Mouse (Mus musculus): ENCODE data around the gene Dera. TPM values are rescaled to one million over a fixed set of nuclear protein-coding genes. Genes with fewer than 3 reads are reported as not detected.

Dera gene
- polyA plus RNA-seq, 1 experiment from 2014 or later = 15.9 TPM

DNA sequence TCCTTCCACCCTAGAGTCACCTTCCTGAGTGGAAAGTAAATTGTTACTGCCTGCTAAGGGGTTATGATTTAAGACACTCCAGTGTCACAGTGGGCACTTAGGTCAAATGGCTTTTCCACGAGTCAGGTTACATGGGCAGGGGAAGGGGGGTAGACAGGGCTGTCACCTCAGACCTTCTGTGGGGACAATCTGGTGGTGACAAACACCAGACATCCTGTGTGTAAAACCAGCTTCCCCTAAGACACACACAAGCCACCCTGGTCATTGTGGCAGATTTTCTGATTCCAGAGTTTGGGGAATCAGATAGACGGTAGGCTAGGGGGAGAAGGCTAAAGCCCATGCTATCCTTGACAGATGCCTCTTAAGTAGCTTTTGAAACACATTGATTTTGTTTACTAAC is 41.1 kb downstream of the Dera start:
- Histone ChIP-seq H3K9ac (replicated peaks; ENCODE audit: low read length) (no peak overlapping the region), H3K27ac (replicated peaks; ENCODE audit: low read depth, low read length) (no peak overlapping the region), H3K36me3 (ENCODE audit: control insufficient read depth, insufficient read depth, low read length) (no peaks in the 10 kb centered on the region), H3K27me3 (ENCODE audit: control insufficient read depth, insufficient read depth, low read length) (no peaks in the 10 kb centered on the region), H3K9me3 (ENCODE audit: control insufficient read depth, low read length) (peaks cover 8% of the 10 kb centered on the region), H3K4me2 (ENCODE audit: low read length) (no peak overlapping the region), H3K4me3 (replicated peaks; ENCODE audit: low read depth, low read length) (no peak overlapping the region), H3K4me1 (ENCODE audit: control insufficient read depth, insufficient read depth, low read length) (no peaks in the 10 kb centered on the region)
- ATAC-seq (ENCODE audit: low FRiP score, low TSS enrichment) (no peak), DNase-seq (no peak)
- 71% methylated on average over 2 of the region's 2 CpGs for WGBS

DNA sequence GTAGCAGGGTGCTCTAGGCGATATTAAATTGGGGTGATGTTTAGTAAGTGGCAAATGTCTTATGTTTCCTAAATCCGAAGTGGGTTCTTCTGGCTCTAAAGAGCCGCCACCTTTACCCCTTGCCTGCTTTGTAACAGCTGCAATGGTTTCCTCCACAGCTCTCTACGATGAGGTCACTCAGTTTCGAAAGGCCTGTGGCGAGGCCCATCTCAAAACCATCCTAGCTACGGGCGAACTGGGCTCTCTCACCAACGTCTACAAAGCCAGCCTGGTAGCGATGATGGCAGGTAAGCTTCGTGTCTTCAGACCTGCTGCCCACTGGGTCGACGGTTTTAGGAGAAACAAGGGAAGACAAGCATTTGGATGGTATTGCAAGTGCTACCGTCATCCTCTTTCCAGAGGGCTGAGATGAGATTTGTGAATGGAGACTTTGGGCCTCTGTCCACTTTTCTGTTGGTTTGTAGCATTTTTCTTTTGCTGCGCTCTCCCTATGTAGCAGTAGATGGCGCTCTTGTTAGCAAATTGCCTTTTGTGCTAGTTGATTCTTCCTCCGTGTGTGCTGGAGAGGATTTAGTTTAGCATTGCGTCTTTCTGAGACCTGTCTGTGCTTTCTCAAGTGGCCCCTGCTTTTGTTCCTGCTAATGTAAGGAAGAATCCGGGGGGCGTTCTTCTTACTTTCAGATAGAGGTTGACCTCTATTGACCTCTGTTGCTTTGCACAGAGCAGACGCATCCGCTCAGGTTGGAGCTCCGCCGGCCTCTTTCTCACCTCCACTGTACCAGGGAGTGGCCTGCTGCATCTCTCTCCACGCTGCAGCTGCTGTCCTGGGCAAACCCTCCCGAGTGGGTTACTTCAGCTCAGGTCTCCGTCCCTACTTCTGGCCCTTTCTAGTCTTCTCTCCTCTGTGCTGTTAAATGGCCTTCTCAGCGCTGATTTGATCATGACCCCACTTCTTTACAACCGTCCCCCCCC is 42.5 kb downstream of the Dera start:
- Histone ChIP-seq H3K9ac (replicated peaks; ENCODE audit: low read length) (no peak overlapping the region), H3K36me3 (ENCODE audit: control insufficient read depth, insufficient read depth, low read length) (no peaks in the 10 kb centered on the region), H3K4me3 (replicated peaks; ENCODE audit: low read depth, low read length) (no peak overlapping the region), H3K9me3 (ENCODE audit: control insufficient read depth, low read length) (peaks cover 14% of the 10 kb centered on the region), H3K4me2 (ENCODE audit: low read length) (no peak overlapping the region), H3K27ac (replicated peaks; ENCODE audit: low read depth, low read length) (no peak overlapping the region), H3K4me1 (ENCODE audit: control insufficient read depth, insufficient read depth, low read length) (no peaks in the 10 kb centered on the region), H3K27me3 (ENCODE audit: control insufficient read depth, insufficient read depth, low read length) (no peaks in the 10 kb centered on the region)
- DNase-seq (peak; percentile 86), ATAC-seq (ENCODE audit: low FRiP score, low TSS enrichment) (peak; percentile 53)
- 74% methylated on average over 29 of the region's 29 CpGs for whole genome bisulfite sequencing

DNA sequence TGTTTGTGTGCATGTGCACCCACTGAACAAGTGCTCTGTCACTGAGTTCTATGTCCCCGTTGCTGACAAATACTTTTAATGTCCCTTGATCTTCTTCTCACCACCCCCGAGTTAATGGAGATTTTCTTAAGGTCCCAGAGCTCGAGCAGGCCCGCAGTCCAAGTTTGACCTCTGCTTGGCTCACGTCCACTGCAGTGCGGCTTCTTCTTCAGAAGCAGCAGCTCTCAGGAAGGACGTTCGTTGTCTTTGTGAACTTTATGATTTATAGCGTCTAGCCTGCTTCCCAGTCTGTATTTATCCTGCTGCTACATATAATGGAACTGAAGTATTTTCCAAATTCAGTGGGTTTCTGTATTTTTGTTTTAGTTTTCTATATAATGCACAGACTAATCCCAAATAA is 44.9 kb downstream of the Dera start:
- no peak overlapping the region for H3K4me3 ChIP-seq (replicated peaks; ENCODE audit: low read depth, low read length)
- no peak for DNase-seq
- 95% methylated on average over 9 of the region's 9 CpGs for WGBS
- H3K36me3 ChIP-seq (ENCODE audit: control insufficient read depth, insufficient read depth, low read length) = no peaks in the 10 kb centered on the region
- H3K9me3 ChIP-seq (ENCODE audit: control insufficient read depth, low read length) = peaks cover 14% of the 10 kb centered on the region
- ATAC-seq (ENCODE audit: low FRiP score, low TSS enrichment) = no peak
- H3K4me1 ChIP-seq (ENCODE audit: control insufficient read depth, insufficient read depth, low read length) = no peaks in the 10 kb centered on the region
- H3K4me2 ChIP-seq (ENCODE audit: low read length) = no peak overlapping the region
- no peaks in the 10 kb centered on the region for H3K27me3 ChIP-seq (ENCODE audit: control insufficient read depth, insufficient read depth, low read length)
- no peak overlapping the region for H3K27ac ChIP-seq (replicated peaks; ENCODE audit: low read depth, low read length)
- no peak overlapping the region for H3K9ac ChIP-seq (replicated peaks; ENCODE audit: low read length)

DNA sequence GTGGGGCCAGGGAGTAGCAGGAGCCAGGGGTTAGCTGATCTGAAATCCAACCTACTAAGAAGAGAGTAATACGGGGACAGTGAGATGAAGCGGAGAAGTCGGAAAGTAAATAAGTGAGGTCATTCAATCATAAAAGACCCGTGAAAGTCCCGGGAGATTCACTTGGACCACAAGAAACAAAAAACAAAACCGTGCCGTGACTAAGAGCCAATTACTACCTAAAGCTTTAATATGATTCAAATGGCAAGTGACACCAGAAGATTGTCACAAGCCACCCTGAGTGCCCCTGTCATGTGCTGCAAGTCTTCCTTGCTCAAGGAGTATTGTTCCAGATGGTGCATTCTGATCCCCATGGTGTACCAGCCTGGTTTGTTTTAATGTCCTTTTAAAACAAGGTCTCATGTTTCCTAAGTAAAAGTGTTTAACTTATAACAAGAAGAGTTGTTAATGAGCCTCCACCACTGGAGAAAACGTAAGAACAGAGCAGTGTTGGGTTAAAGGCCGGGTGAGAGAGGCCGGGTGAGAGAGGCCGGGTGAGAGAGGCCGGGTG is 49.2 kb downstream of the Dera start:
- Histone ChIP-seq H3K27me3 (ENCODE audit: control insufficient read depth, insufficient read depth, low read length) (no peaks in the 10 kb centered on the region), H3K27ac (replicated peaks; ENCODE audit: low read depth, low read length) (no peak overlapping the region), H3K4me2 (ENCODE audit: low read length) (no peak overlapping the region), H3K4me1 (ENCODE audit: control insufficient read depth, insufficient read depth, low read length) (no peaks in the 10 kb centered on the region), H3K4me3 (replicated peaks; ENCODE audit: low read depth, low read length) (no peak overlapping the region), H3K9me3 (ENCODE audit: control insufficient read depth, low read length) (peaks cover 17% of the 10 kb centered on the region), H3K9ac (replicated peaks; ENCODE audit: low read length) (no peak overlapping the region), H3K36me3 (ENCODE audit: control insufficient read depth, insufficient read depth, low read length) (no peaks in the 10 kb centered on the region)
- DNase-seq = no peak
- no peak for ATAC-seq (ENCODE audit: low FRiP score, low TSS enrichment)
- WGBS = 78% methylated on average over 12 of the region's 12 CpGs

- no peaks in the 10 kb centered on the region for H3K36me3 ChIP-seq (ENCODE audit: control insufficient read depth, insufficient read depth, low read length)
- 94% methylated on average over 7 of the region's 7 CpGs for WGBS
- DNase-seq (no peak), ATAC-seq (ENCODE audit: low FRiP score, low TSS enrichment) (no peak)
- H3K9me3 ChIP-seq (ENCODE audit: control insufficient read depth, low read length) = peaks cover 17% of the 10 kb centered on the region
- H3K27ac ChIP-seq (replicated peaks; ENCODE audit: low read depth, low read length) = no peak overlapping the region
- H3K4me3 ChIP-seq (replicated peaks; ENCODE audit: low read depth, low read length) = no peak overlapping the region
- no peaks in the 10 kb centered on the region for H3K27me3 ChIP-seq (ENCODE audit: control insufficient read depth, insufficient read depth, low read length)
- H3K4me2 ChIP-seq (ENCODE audit: low read length) = no peak overlapping the region
- H3K9ac ChIP-seq (replicated peaks; ENCODE audit: low read length) = no peak overlapping the region
- H3K4me1 ChIP-seq (ENCODE audit: control insufficient read depth, insufficient read depth, low read length) = no peaks in the 10 kb centered on the region
These were observed 49.8 kb downstream of the Dera start for GRCm38 (mm10) chr6:137804121-137804520.

DNA sequence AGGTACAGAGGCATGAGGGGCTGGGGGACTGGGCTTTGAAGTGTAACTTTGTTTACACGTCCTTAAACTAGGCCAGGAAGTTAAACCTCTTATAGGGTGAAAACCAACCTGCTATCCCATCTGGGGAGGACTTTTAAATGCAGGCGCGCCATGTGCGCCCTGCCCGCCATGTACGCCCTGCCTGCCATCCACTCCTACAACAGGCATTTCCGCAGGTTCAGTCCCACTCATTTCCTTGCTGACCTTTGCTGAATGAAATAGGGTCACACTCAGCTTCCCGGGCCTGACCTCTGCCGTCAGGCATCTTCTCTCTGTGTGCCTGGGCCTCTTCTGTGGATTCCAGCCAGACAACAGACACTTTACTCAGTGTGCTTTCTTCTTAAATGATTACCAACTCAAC is 50.3 kb downstream of the Dera start:
- Histone ChIP-seq H3K9ac (replicated peaks; ENCODE audit: low read length) (no peak overlapping the region), H3K27me3 (ENCODE audit: control insufficient read depth, insufficient read depth, low read length) (no peaks in the 10 kb centered on the region), H3K4me1 (ENCODE audit: control insufficient read depth, insufficient read depth, low read length) (no peaks in the 10 kb centered on the region), H3K4me2 (ENCODE audit: low read length) (no peak overlapping the region), H3K9me3 (ENCODE audit: control insufficient read depth, low read length) (peaks cover 16% of the 10 kb centered on the region), H3K4me3 (replicated peaks; ENCODE audit: low read depth, low read length) (no peak overlapping the region), H3K36me3 (ENCODE audit: control insufficient read depth, insufficient read depth, low read length) (no peaks in the 10 kb centered on the region), H3K27ac (replicated peaks; ENCODE audit: low read depth, low read length) (no peak overlapping the region)
- ATAC-seq (ENCODE audit: low FRiP score, low TSS enrichment) = no peak
- DNase-seq = no peak
- 74% methylated on average over 9 of the region's 9 CpGs for WGBS

- DNase-seq (no peak), ATAC-seq (ENCODE audit: low FRiP score, low TSS enrichment) (no peak)
- WGBS = 92% methylated on average over 3 of the region's 3 CpGs
- no peak overlapping the region for H3K27ac ChIP-seq (replicated peaks; ENCODE audit: low read depth, low read length)
- no peak overlapping the region for H3K9ac ChIP-seq (replicated peaks; ENCODE audit: low read length)
- peaks cover 5% of the 10 kb centered on the region; the same call in 1 of the 2 replicates for H3K9me3 ChIP-seq (ENCODE audit: control insufficient read depth, low read length)
- H3K4me3 ChIP-seq (replicated peaks; ENCODE audit: low read depth, low read length) = no peak overlapping the region
- no peaks in the 10 kb centered on the region for H3K36me3 ChIP-seq (ENCODE audit: control insufficient read depth, insufficient read depth, low read length)
- H3K4me2 ChIP-seq (ENCODE audit: low read length) = no peak overlapping the region
- H3K27me3 ChIP-seq (ENCODE audit: control insufficient read depth, insufficient read depth, low read length) = no peaks in the 10 kb centered on the region
- no peaks in the 10 kb centered on the region for H3K4me1 ChIP-seq (ENCODE audit: control insufficient read depth, insufficient read depth, low read length)
These were observed 52.0 kb downstream of the Dera start for GRCm38 (mm10) chr6:137806342-137806741.

DNA sequence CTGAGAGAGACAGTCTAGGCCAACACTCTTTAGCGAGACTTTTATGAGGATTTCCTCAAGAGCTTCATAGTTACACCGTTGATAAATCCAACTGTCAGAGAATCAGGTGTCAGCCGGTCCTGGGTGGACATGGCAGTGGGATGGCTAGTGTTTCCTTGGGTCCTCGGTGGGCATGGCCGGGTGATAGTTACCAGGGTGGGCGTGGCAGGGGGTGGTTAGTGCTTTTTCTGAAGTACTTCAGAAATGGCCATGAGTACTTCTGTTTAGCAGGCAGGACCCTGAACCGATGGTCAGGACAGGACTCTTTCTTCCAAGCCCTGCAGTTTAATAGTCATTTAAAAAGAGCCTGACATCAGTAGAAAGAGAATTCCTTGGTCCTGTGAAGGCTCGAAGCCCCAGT is 52.5 kb downstream of the Dera start:
- WGBS = 96% methylated on average over 8 of the region's 8 CpGs
- no peak for DNase-seq
- H3K4me1 ChIP-seq (ENCODE audit: control insufficient read depth, insufficient read depth, low read length) = no peaks in the 10 kb centered on the region
- H3K36me3 ChIP-seq (ENCODE audit: control insufficient read depth, insufficient read depth, low read length) = no peaks in the 10 kb centered on the region
- 0 out of 2 replicates have a peak, but pooled peaks cover 2% of the 10 kb centered on the region for H3K9me3 ChIP-seq (ENCODE audit: control insufficient read depth, low read length)
- H3K27ac ChIP-seq (replicated peaks; ENCODE audit: low read depth, low read length) = no peak overlapping the region
- no peaks in the 10 kb centered on the region for H3K27me3 ChIP-seq (ENCODE audit: control insufficient read depth, insufficient read depth, low read length)
- no peak overlapping the region for H3K4me3 ChIP-seq (replicated peaks; ENCODE audit: low read depth, low read length)
- no peak overlapping the region for H3K4me2 ChIP-seq (ENCODE audit: low read length)
- H3K9ac ChIP-seq (replicated peaks; ENCODE audit: low read length) = no peak overlapping the region
- no peak for ATAC-seq (ENCODE audit: low FRiP score, low TSS enrichment)

DNA sequence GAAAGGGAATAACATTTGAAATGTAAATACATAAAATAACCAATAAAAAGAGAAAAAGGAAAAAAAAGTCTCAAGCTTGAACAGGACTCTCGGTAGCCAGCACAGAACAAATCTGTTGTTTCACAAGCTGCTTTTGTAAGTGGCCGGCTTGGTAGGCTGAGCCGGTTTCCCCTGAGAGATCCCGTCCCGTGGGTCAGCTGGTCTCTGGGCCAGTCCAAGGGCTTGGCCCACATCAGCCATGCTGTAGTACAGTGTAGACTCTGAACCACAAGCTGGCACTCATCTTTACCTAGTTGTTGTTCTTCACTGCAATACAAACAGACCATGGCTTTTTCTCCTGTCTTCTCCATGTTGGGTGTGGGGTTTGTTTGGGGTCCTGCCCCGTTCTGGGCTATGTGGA is 53.0 kb downstream of the Dera start:
- no peak for ATAC-seq (ENCODE audit: low FRiP score, low TSS enrichment)
- DNase-seq = no peak
- no peak overlapping the region for H3K9ac ChIP-seq (replicated peaks; ENCODE audit: low read length)
- H3K36me3 ChIP-seq (ENCODE audit: control insufficient read depth, insufficient read depth, low read length) = no peaks in the 10 kb centered on the region
- no peak overlapping the region for H3K4me3 ChIP-seq (replicated peaks; ENCODE audit: low read depth, low read length)
- no peaks in the 10 kb centered on the region for H3K27me3 ChIP-seq (ENCODE audit: control insufficient read depth, insufficient read depth, low read length)
- no peaks in the 10 kb centered on the region for H3K4me1 ChIP-seq (ENCODE audit: control insufficient read depth, insufficient read depth, low read length)
- H3K9me3 ChIP-seq (ENCODE audit: control insufficient read depth, low read length) = 0 out of 2 replicates have a peak, but pooled peaks cover 2% of the 10 kb centered on the region
- 92% methylated on average over 6 of the region's 6 CpGs for WGBS
- H3K27ac ChIP-seq (replicated peaks; ENCODE audit: low read depth, low read length) = no peak overlapping the region
- H3K4me2 ChIP-seq (ENCODE audit: low read length) = no peak overlapping the region

Measured in midbrain, embryonic 14.5 days (tissue).